Mouse (Mus musculus) cerebellum, adult 2 months (tissue): ENCODE data around the gene 2700081O15Rik.

ENCODE experiments used
- CTCF ChIP-seq: fragments of 200-500 bp; IDR thresholded peaks from 2 replicates; pipeline ENCODE4 v1.5.1; 2011; ENCODE audit warnings: low read depth, mild to moderate bottlenecking, control low read depth, low read length, moderate library complexity, borderline replicate concordance; ENCODE audit not compliant: insufficient read depth
- POLR2A ChIP-seq: fragments of 200-500 bp; IDR thresholded peaks from 2 replicates; pipeline ENCODE4 v1.6.1; 2011; ENCODE audit warnings: low read length, control low read depth, borderline replicate concordance; ENCODE audit not compliant: insufficient read depth

GRCm38 (mm10) chr19:7419134-7419533, 1.7 kb downstream of the 2700081O15Rik start:
- TF ChIP-seq CTCF (no peak), POLR2A (no peak)
